Comparison of ENCODE assay signal across 13 mouse cellular contexts in genomic region chr19:25074741-25075140, GRCm38 (mm10).
A peak's percentile ranks its signal among the peaks of the same experiment; 100 is the strongest.
DNase-seq lines count a peak whose midpoint lies in the region; ATAC-seq and TF ChIP-seq lines count a peak whose summit lies in the region.
"Had no signal": no experiment of that assay in that cellular context is flagged by ENCODE, and none has a peak within 500 bp of the region (broad histone marks: within the 10 kb centered on the region; RNA-seq: fewer than 3 reads in every experiment).

No protein-coding gene starts in this region.

- no peak for TF ChIP-seq CTCF in CH12.LX (conservative IDR thresholded peaks at IDR 0.05 in 1 of 2, IDR thresholded peaks at IDR 0.05 in 1 of 2; ENCODE audit: low read depth in 2 of 2, low read length in 2 of 2)

- H3K36me3 ChIP-seq in CH12.LX (replicated peaks in 1 of 2; ENCODE audit: control insufficient read depth in 1 of 2, insufficient read depth in 1 of 2, low read length in 1 of 2): peaks cover 35 to 79% of the 10 kb centered on the region in 2 experiments
- H3K36me3 ChIP-seq: limb, embryonic 12.5 days; neural tube, embryonic 12.5 days had no signal

- H3K9me3 ChIP-seq in CH12.LX (replicated peaks; ENCODE audit: low read length): no peaks in the 10 kb centered on the region
- H3K9me3 ChIP-seq: limb, embryonic 12.5 days; neural tube, embryonic 12.5 days had no signal

- ATAC-seq in common myeloid progenitor, adult 5-6 weeks (replicated peaks; ENCODE audit: low read depth, poor library complexity, severe bottlenecking): peak; percentile 47

- peaks cover 14 to 90% of the 10 kb centered on the region in 2 experiments for H3K4me1 ChIP-seq in CH12.LX (ENCODE audit: control insufficient read depth in 1 of 2, insufficient read depth in 2 of 2)
- H3K4me1 ChIP-seq: limb, embryonic 12.5 days; neural tube, embryonic 12.5 days had no signal

- peak overlapping the region in 1 of 3 experiments; percentile 3 for H3K4me3 ChIP-seq in CH12.LX (replicated peaks in 1 of 3; ENCODE audit: low read depth in 2 of 3, low read length in 2 of 3, poor library complexity in 1 of 3)
- H3K4me3 ChIP-seq: erythroblast, embryonic 14.5 days; limb, embryonic 12.5 days; neural tube, embryonic 12.5 days had no signal

- no peaks in the 10 kb centered on the region for H3K27me3 ChIP-seq in CH12.LX (replicated peaks)
- H3K27me3 ChIP-seq: limb, embryonic 12.5 days; neural tube, embryonic 12.5 days had no signal

- no peak overlapping the region for H3K4me2 ChIP-seq in CH12.LX (ENCODE audit: insufficient read depth, low read depth, poor library complexity, severe bottlenecking)
- H3K4me2 ChIP-seq: limb, embryonic 12.5 days; neural tube, embryonic 12.5 days had no signal

- no peak for TF ChIP-seq RAD21 in CH12.LX (IDR thresholded peaks at IDR 0.05; ENCODE audit: low read depth, low read length)

- dilution Hi-C loops in CH12.LX (cut with MboI; ENCODE audit: extremely low pct_ligation_motif_present, extremely low pct_unique_long_range_greater_than_20kb, low sequenced_read_pairs): no loop called here

- TF ChIP-seq EP300 in CH12.LX (IDR thresholded peaks at IDR 0.05; ENCODE audit: low read length): no peak

- TF ChIP-seq POLR2A in CH12.LX (IDR thresholded peaks at IDR 0.05; ENCODE audit: low read depth, low read length): no peak

- DNase-seq in layer of hippocampus, adult 11-12 months (ENCODE audit: low spot score): peak; percentile 9
- no peak for DNase-seq in layer of hippocampus, adult 18-20 months (ENCODE audit: low spot score in 2 of 2)
- peak; percentile 51 for DNase-seq in CH12.LX (ENCODE audit: extremely low read depth)
- peak; percentile 82 for DNase-seq in lung, postnatal 36 days
- no peak for DNase-seq in kidney, postnatal 4 days
- no peak for DNase-seq in cerebellum, adult 8-10 months
- DNase-seq: kidney, postnatal 10 days; thymus, adult 18-20 months had no signal

- peaks cover 8% of the 10 kb centered on the region for H3K79me2 ChIP-seq in CH12.LX (replicated peaks; ENCODE audit: control insufficient read depth, extremely low read depth, insufficient read depth, poor library complexity, severe bottlenecking)

- H3K27ac ChIP-seq in CH12.LX (ENCODE audit: insufficient read depth, low read depth): no peak overlapping the region
- H3K27ac ChIP-seq: limb, embryonic 12.5 days; macrophage; neural tube, embryonic 12.5 days had no signal

- no peak overlapping the region for H3K9ac ChIP-seq in CH12.LX (ENCODE audit: insufficient read depth, low read depth)
- H3K9ac ChIP-seq: limb, embryonic 12.5 days; neural tube, embryonic 12.5 days had no signal

- in situ Hi-C loops in CH12.LX (cut with MboI; ENCODE audit: low pct_ligation_motif_present, low pct_unique_long_range_greater_than_20kb, low sequenced_read_pairs): loop anchor here (10.0 kb wide), 1 partner anchor 110 kb away; the partner anchor contains the start of gene Cbwd1

TF ChIP-seq in CH12.LX, 34 proteins besides CTCF, POLR2A, EP300 and RAD21:
- no peak for TF ChIP-seq NRF1 (IDR thresholded peaks at IDR 0.05; ENCODE audit: low read depth, low read length)
- TF ChIP-seq MYC (IDR thresholded peaks at IDR 0.05; ENCODE audit: low read depth, low read length): no peak
- peak; percentile 55 for TF ChIP-seq JUND (conservative IDR thresholded peaks at IDR 0.05; ENCODE audit: low read depth, low read length)
- TF ChIP-seq ZNF384 (IDR thresholded peaks at IDR 0.05; ENCODE audit: low read depth, low read length): no peak
- no peak for TF ChIP-seq MAFK (IDR thresholded peaks at IDR 0.05; ENCODE audit: insufficient replicate concordance, low read length)
- no peak for TF ChIP-seq RCOR1 (conservative IDR thresholded peaks at IDR 0.05; ENCODE audit: low read depth, low read length)
- no peak for TF ChIP-seq CHD2 (IDR thresholded peaks at IDR 0.05; ENCODE audit: low read length)
- TF ChIP-seq IRF4 (IDR thresholded peaks at IDR 0.05; ENCODE audit: low read depth, low read length): peak; percentile 73
TF ChIP-seq in CH12.LX: peak in this region for 2.

Comparison
In these comparisons a context has a peak if more than half of its experiments do, and no peak if none do; other contexts are left out.
1. DNase-seq: peak in layer of hippocampus, adult 11-12 months (single experiment), CH12.LX (single experiment) and lung, postnatal 36 days (single experiment); none in layer of hippocampus, adult 18-20 months (0 of 2), kidney, postnatal 4 days (0 of 2) and cerebellum, adult 8-10 months (single experiment).